Mouse (Mus musculus) embryonic facial prominence, embryonic 12.5 days (tissue): ENCODE measurements around the gene Aph1c. TPM values are rescaled to one million over a fixed set of nuclear protein-coding genes. Genes with fewer than 3 reads are reported as not detected.
"Not testable (repeated sequence)": the region's sequence is repeated elsewhere in the genome, so short reads cannot be mapped to it uniquely, and the experiment has no call there.

Experiments used
- ATAC-seq: fragments of 200-750 bp; cut with Nextera tagmentation; 2 replicates; pipeline ENCODE4 v1.8.0; 2017; ENCODE audit not compliant: insufficient number of reproducible peaks, insufficient read depth, low FRiP score, low TSS enrichment
- H3K27ac ChIP-seq: fragments of 300-500 bp; sonication (generic); 2 replicates; pipeline ENCODE4 v1.5.1; 2016; ENCODE audit warnings: mild to moderate bottlenecking
- H3K27me3 ChIP-seq: fragments of 300-500 bp; sonication (generic); 2 replicates; pipeline ENCODE4 v1.6.1; 2016; ENCODE audit warnings: mild to moderate bottlenecking, moderate library complexity
- H3K36me3 ChIP-seq: fragments of 300-500 bp; sonication (generic); 2 replicates; pipeline ENCODE4 v1.6.1; 2016; ENCODE audit warnings: mild to moderate bottlenecking
- H3K4me1 ChIP-seq: fragments of 300-500 bp; sonication (generic); 2 replicates; pipeline ENCODE4 v1.6.1; 2016
- H3K4me2 ChIP-seq: fragments of 300-500 bp; sonication (generic); replicated peaks from 2 replicates; pipeline ENCODE4 v1.6.1; 2016; ENCODE audit warnings: mild to moderate bottlenecking, moderate library complexity
- H3K4me3 ChIP-seq: fragments of 300-500 bp; sonication (generic); 2 replicates; pipeline ENCODE4 v1.5.1; 2016; ENCODE audit warnings: mild to moderate bottlenecking
- H3K9ac ChIP-seq: fragments of 300-500 bp; sonication (generic); 2 replicates; pipeline ENCODE4 v1.6.1; 2016; ENCODE audit warnings: mild to moderate bottlenecking, moderate library complexity
- H3K9me3 ChIP-seq: fragments of 300-500 bp; sonication (generic); 2 replicates; pipeline ENCODE4 v1.6.1; 2016; ENCODE audit warnings: mild to moderate bottlenecking, moderate library complexity
- WGBS: fragments of 180-500 bp; shearing (Covaris S2); methylation state at CpG from one replicate; pipeline ENCODE4 v1.1.7; 2016; 5-methylcytosine and 5-hydroxymethylcytosine counted together
- polyA plus RNA-seq: library from polyadenylated mRNA; unstranded; fragments of >200 nt; fragmentation: Nextera tagmentation; extraction: Ambion mirVana; gene quantifications from 2 replicates; pipeline ENCODE4 v1.2.1, GENCODE M21; 2016

Aph1c gene
- polyA plus RNA-seq, 1 experiment from 2014 or later, result 2.9 TPM

- Histone ChIP-seq H3K4me1 (no peaks in the 10 kb centered on the region), H3K9me3 (no peaks in the 10 kb centered on the region), H3K9ac (no peak overlapping the region), H3K27ac (no peak overlapping the region), H3K36me3 (no peaks in the 10 kb centered on the region), H3K4me2 (no peak overlapping the region), H3K4me3 (no peak overlapping the region), H3K27me3 (no peaks in the 10 kb centered on the region)
- 6% methylated on average over 2 of the region's 2 CpGs for WGBS
- no peak for ATAC-seq
Observed at GRCm38 (mm10) chr9:66787821-66788220, 46.7 kb downstream of the Aph1c start.

GRCm38 (mm10) chr9:66784552-66784951 is 50.0 kb downstream of the Aph1c start:
- H3K36me3 ChIP-seq, H3K27me3 ChIP-seq, H3K9ac ChIP-seq, H3K9me3 ChIP-seq, H3K4me2 ChIP-seq, H3K27ac ChIP-seq, H3K4me3 ChIP-seq, ATAC-seq, H3K4me1 ChIP-seq: not testable (repeated sequence)
- 100% methylated on average over 1 of the region's 3 CpGs for WGBS

GRCm38 (mm10) chr9:66770701-66771100 is 63.8 kb downstream of the Aph1c start:
- Histone ChIP-seq H3K27me3 (no peaks in the 10 kb centered on the region), H3K27ac (no peak overlapping the region), H3K36me3 (no peaks in the 10 kb centered on the region), H3K9ac (no peak overlapping the region), H3K4me1 (no peaks in the 10 kb centered on the region), H3K4me2 (no peak overlapping the region), H3K9me3 (no peaks in the 10 kb centered on the region), H3K4me3 (no peak overlapping the region)
- ATAC-seq, result no peak

- no peak for ATAC-seq
- Histone ChIP-seq H3K4me1 (no peaks in the 10 kb centered on the region), H3K27ac (no peak overlapping the region), H3K9me3 (no peaks in the 10 kb centered on the region), H3K27me3 (no peaks in the 10 kb centered on the region), H3K4me3 (no peak overlapping the region), H3K36me3 (no peaks in the 10 kb centered on the region), H3K9ac (no peak overlapping the region), H3K4me2 (no peak overlapping the region)
- 86% methylated on average over 3 of the region's 3 CpGs for WGBS
Observed at GRCm38 (mm10) chr9:66769275-66769674, 65.3 kb downstream of the Aph1c start.

GRCm38 (mm10) chr9:66768721-66769120 is 65.8 kb downstream of the Aph1c start:
- Histone ChIP-seq H3K27me3 (no peaks in the 10 kb centered on the region), H3K4me2 (no peak overlapping the region), H3K9me3 (no peaks in the 10 kb centered on the region), H3K9ac (no peak overlapping the region), H3K4me3 (no peak overlapping the region), H3K4me1 (no peaks in the 10 kb centered on the region), H3K36me3 (no peaks in the 10 kb centered on the region), H3K27ac (no peak overlapping the region)
- WGBS, result 90% methylated on average over 1 of the region's 1 CpGs
- no peak for ATAC-seq

Other genes starting within 250 kb of the Aph1c start
- gene Usp3, start 241.6 kb downstream of the Aph1c start, polyA plus RNA-seq, result 76.0 and 84.3 TPM in 2 replicates
- 5.1 and 7.9 TPM in 2 replicates for gene Car12, start 121.0 kb downstream of the Aph1c start, polyA plus RNA-seq
- 11.4 and 12.2 TPM in 2 replicates for gene Aph1b, start 39.2 kb downstream of the Aph1c start, polyA plus RNA-seq
- 0.97 and 0.99 TPM in 2 replicates for gene Gm10647, start 37.7 kb downstream of the Aph1c start, polyA plus RNA-seq
- 22.0 and 23.7 TPM in 2 replicates for gene Rab8b, start 85.0 kb upstream of the Aph1c start, polyA plus RNA-seq
- 620 and 633 TPM in 2 replicates for gene Rps27l, start 111.4 kb upstream of the Aph1c start, polyA plus RNA-seq
- 10.2 and 10.7 TPM in 2 replicates for gene Lactb, start 140.8 kb upstream of the Aph1c start, polyA plus RNA-seq
- 673 and 801 TPM in 2 replicates for gene Tpm1, start 214.7 kb upstream of the Aph1c start, polyA plus RNA-seq